Mouse (Mus musculus): ENCODE measurements around the gene Bdkrb1. TPM values are rescaled to one million over a fixed set of nuclear protein-coding genes. Genes with fewer than 3 reads are reported as not detected.

The Bdkrb1 gene
- polyA plus RNA-seq (2017; shearing (Covaris generic)), result 0.85 TPM

DNA sequence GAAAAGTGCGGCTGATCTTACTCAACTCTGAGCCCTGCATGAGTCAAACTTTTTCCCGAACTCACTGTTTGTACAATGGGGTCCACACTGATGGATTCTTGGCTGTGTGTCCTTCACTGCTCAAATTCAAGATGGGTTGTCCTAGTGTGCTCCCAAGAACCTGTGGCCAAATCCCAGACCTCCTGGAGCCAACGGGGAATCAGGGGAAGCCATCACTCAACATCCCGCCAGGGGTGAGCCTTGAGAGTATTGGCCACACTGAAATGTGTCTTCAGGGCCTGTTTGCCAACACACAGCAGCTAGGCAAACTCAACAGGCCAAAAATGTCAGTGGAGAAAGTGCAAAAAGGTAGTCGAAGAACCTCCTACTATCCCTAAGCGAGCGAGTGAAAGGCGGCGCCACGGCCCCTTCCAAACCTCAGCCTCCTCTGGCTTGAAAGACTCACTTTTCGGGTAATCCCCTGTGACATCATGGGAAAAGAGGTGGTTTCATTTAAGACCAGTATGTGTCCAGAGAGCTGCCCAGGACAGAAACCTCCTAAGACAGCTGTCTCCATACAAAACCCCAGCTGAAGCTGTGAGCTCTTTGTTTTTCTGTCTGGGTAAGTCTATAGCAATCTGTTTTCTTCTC is at the start of gene Bdkrb1:
Gene Bdkrb1 (plus strand): TSS at position 505 of the 630 bp plus-strand sequence.

DNA sequence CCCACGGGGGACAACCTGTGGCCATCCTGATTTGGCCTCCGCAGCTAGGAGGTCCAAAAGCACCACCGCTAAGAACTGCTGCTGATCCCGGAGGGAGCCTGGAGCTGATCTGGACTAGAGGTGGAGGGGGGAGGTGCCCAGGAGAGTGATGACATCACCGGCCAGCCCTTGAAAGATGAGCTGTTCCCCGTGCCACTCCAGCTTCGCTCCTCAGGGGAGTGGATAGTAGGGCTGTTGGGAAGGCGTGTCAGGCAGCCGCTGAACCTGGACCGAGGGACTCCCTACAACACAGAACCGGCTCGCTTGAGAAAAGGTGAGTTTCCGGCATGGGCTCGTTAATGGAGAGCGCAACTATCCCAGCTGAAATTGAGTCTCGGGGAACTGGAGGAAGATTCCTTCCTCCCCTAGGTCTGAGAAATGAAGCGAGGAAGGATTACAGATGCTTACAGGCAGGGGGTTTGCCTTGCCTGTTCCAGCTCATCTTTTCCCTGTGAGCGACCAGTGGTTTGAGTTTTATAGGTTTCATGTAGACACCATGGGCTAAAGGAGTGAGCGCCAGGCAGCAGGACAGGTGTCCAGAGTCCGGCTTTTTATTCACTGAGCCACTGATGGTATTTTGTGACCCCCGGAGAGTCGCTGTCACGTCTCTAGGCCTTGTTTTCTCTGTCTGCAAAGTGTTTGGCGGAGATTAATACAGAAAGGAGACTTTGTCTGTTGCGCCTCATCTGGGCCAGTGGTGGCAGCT is 39.8 kb upstream of the Bdkrb1 start, which contains the start of gene Bdkrb2:
Gene Bdkrb2 (plus strand): TSS at position 291 of the 745 bp plus-strand sequence.

Other genes with a start within 250 kb of the Bdkrb1 start
- 0.09 TPM for gene D430019H16Rik, start 149.2 kb upstream of the Bdkrb1 start, polyA plus RNA-seq (2017; shearing (Covaris generic))
- 0.20 TPM for gene Bdkrb2, start 39.9 kb upstream of the Bdkrb1 start, polyA plus RNA-seq (2017; shearing (Covaris generic))
- 21.2 TPM for gene Gskip, start 81.7 kb downstream of the Bdkrb1 start, polyA plus RNA-seq (2017; shearing (Covaris generic))
- 21.6 TPM for gene Atg2b, start 82.1 kb downstream of the Bdkrb1 start, polyA plus RNA-seq (2017; shearing (Covaris generic))
- gene Ak7, start 102.9 kb downstream of the Bdkrb1 start, polyA plus RNA-seq (2017; shearing (Covaris generic)), result 0.12 TPM
- gene Papola, start 181.6 kb downstream of the Bdkrb1 start, polyA plus RNA-seq (2017; shearing (Covaris generic)), result 224 TPM

Measured in effector memory CD4-positive, alpha-beta T cell, adult 7 months (primary cell).